Mouse (Mus musculus): Measurements from ENCODE around the gene Ltbp1.

- TF ChIP-seq HCFC1 (IDR thresholded peaks at IDR 0.05; ENCODE audit: low read depth, low read length) (no peak), ZNF384 (IDR thresholded peaks at IDR 0.05; ENCODE audit: low read depth, low read length) (no peak), POLR2A (IDR thresholded peaks at IDR 0.05; ENCODE audit: low read depth, low read length) (no peak), TCF12 (IDR thresholded peaks at IDR 0.05; ENCODE audit: low read depth, low read length) (no peak), TBP (conservative IDR thresholded peaks at IDR 0.05; ENCODE audit: low read depth, low read length) (no peak), MAX (IDR thresholded peaks at IDR 0.05; ENCODE audit: low read length) (no peak), CTCF (conservative IDR thresholded peaks at IDR 0.05 in 1 of 2, IDR thresholded peaks at IDR 0.05 in 1 of 2; ENCODE audit: low read depth in 2 of 2, low read length in 2 of 2) (no peak)
These were observed 138.6 kb downstream of the Ltbp1 start for GRCm38 (mm10) chr17:75143927-75144326.

Measured in CH12.LX (cell line).